Mouse (Mus musculus): ENCODE measurements at regions not wholly inside any gene's neighbourhood (a gene's known extent, or its start where the extent isn't known, plus 50 kb on each side); places are given as distances from the start of the nearest gene placed in this dataset.

DNA sequence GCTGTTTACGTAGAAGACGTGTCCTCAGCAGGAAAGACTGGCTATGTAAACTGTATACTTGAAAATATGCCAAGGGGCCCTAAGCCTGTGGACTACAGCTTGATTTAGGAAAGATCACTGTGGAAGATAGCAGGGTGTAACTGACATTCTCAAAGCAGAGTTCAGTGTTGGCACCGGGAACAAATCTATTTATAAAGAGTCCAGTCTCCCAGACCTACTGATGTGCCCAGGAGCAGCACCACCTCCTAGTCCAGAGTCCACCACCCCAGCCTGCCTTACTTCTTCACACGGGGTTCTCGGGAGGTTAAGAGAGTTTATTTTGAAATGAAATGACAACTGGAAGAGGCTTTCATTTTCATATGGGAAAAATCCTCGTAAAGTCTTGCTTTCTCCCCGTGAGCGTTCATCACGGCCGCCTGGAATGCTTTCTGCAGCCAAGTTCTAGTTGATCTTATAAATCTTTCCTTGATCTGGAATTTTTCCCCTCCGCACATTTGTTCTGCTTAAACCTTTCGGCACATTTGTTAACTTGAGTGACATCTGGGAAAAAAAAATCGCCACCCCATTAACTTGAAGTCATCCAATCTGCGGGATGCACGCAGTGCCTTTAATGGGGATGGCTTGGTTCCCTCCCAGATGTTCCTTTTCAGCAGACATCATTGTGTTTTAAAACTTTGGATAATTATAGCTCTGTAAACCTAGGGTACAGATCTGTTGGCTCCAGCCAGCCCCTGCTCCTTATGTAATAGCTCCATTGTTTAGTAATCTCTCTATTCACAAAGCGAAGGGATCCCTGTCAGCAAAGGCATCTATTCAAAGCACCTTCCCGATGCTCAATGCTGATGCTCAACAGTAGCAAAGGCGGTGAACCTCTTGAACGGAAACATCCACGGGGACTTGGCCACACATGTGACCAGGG lies 271.3 kb downstream of the Cd83 start:
- TF ChIP-seq CTCF (IDR thresholded peaks at IDR 0.05; ENCODE audit: control insufficient read depth, insufficient read depth, low read length) (no peak), POLR2A (IDR thresholded peaks at IDR 0.05; ENCODE audit: borderline replicate concordance, control insufficient read depth, low read depth, low read length) (no peak)

Measured in bone marrow, adult 2 months (tissue).